Mouse (Mus musculus) small intestine, adult 2 months (tissue): ENCODE results near the gene Il9r.

Experiments
- CTCF ChIP-seq: fragments of 200-500 bp; IDR thresholded peaks from 2 replicates; pipeline ENCODE4 v1.5.1; 2012; ENCODE audit warnings: low read depth, mild to moderate bottlenecking, control low read depth, inconsistent platforms, low read length, moderate library complexity, mixed read lengths; ENCODE audit not compliant: insufficient replicate concordance, insufficient read length; ENCODE audit errors: extremely low read depth
- POLR2A ChIP-seq: fragments of 200-500 bp; IDR thresholded peaks from 2 replicates; pipeline ENCODE4 v1.6.1; 2012; ENCODE audit warnings: low read depth, mild to moderate bottlenecking, control low read depth, inconsistent platforms, low read length, moderate library complexity

DNA sequence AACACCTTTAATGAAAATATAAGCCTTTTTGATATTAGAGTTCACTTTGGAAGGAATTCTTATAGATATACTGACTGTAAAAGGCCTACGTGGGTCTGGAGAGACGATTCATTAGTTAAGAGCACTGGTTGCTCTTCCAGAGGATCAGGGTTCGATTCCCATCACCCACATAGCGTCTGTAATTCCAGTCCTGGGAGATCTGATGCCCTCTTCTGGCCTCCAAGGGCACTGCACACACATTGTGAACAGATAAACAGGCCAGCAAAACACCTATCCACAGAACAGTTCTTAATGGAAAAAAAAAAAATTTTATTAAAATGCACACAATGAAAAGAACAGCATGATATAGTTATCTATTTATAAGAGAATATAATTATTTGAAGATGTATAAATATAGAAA is 12.8 kb downstream of the Il9r start:
- no peak for TF ChIP-seq CTCF
- no peak for TF ChIP-seq POLR2A
